In the genomic region with DNA sequence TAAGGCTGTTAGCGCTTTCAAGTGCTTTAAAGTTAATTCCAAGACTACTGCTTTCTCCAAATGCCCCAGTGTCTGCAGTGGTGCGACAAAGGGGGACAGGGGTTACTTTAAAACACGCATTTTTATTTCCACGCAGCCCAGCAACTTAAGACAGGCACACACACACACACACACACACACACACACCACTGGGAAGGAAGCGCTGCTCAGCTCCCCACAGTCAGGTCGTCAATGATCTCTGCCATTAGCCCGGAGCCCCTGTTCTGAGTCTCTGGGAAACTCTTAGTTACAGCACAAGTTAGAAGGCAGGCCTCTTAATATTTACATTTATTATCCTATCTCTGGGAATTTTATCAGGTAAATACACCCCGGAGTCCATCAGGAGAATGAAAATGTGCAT, we compare ENCODE assay signal across 8 mouse cellular contexts. TPM values are rescaled to one million over a fixed set of nuclear protein-coding genes. Genes with fewer than 3 reads are reported as not detected.
A peak's percentile ranks its signal among the peaks of the same experiment; 100 is the strongest.
DNase-seq lines count a peak whose midpoint lies in the region; ATAC-seq and TF ChIP-seq lines count a peak whose summit lies in the region.

No protein-coding gene starts in this region.

- H3K4me3 ChIP-seq in heart, embryonic 14.5 days (ENCODE audit: control insufficient read depth in 1 of 2, insufficient read depth in 1 of 2, low read depth in 1 of 2, low read length in 2 of 2): peak overlapping the region; percentile 63 to 74
- peak overlapping the region; percentile 68 for H3K4me3 ChIP-seq in heart, postnatal 0 days (ENCODE audit: low read depth, low read length)
- peak overlapping the region; percentile 62 for H3K4me3 ChIP-seq in midbrain, embryonic 12.5 days

- H3K27me3 ChIP-seq in heart, embryonic 14.5 days (ENCODE audit: control insufficient read depth, insufficient read depth, low read length): peaks cover 8% of the 10 kb centered on the region
- H3K27me3 ChIP-seq in heart, postnatal 0 days (ENCODE audit: control insufficient read depth, insufficient read depth, low read length): no peaks in the 10 kb centered on the region
- peaks cover 90% of the 10 kb centered on the region for H3K27me3 ChIP-seq in midbrain, embryonic 12.5 days

- intact Hi-C loops in heart, postnatal 25 days (cut with DNase I): loop anchor here (5.0 kb wide), 1 partner anchor 298 kb away; no protein-coding TSS in a partner anchor

- DNase-seq in heart, postnatal 25 days (ENCODE audit: low spot score): no peak
- peak; percentile 20 for DNase-seq in MN1 (ENCODE audit: low spot score)
- DNase-seq in heart, postnatal 0 days (ENCODE audit: low spot score): peak; percentile 11
- no peak for DNase-seq in ovary, adult 18-20 months (ENCODE audit: low spot score)
- no peak for DNase-seq in right cerebral cortex, postnatal 25 days
- no peak for DNase-seq in urinary bladder, postnatal 36 days (ENCODE audit: low spot score in 2 of 2)

- peak overlapping the region; percentile 89 for H3K9ac ChIP-seq in heart, embryonic 14.5 days (ENCODE audit: low read length)
- H3K9ac ChIP-seq in heart, postnatal 0 days (replicated peaks; ENCODE audit: low read depth, low read length): peak overlapping the region; percentile 65
- H3K9ac ChIP-seq in midbrain, embryonic 12.5 days (replicated peaks): no peak overlapping the region

- no peaks in the 10 kb centered on the region for H3K9me3 ChIP-seq in heart, embryonic 14.5 days (ENCODE audit: control insufficient read depth, low read length)
- no peaks in the 10 kb centered on the region for H3K9me3 ChIP-seq in heart, postnatal 0 days (replicated peaks; ENCODE audit: control insufficient read depth, low read length)
- H3K9me3 ChIP-seq in midbrain, embryonic 12.5 days: no peaks in the 10 kb centered on the region

- peak overlapping the region; percentile 99 for H3K4me2 ChIP-seq in heart, embryonic 14.5 days (ENCODE audit: low read length)
- H3K4me2 ChIP-seq in heart, postnatal 0 days (ENCODE audit: low read depth, low read length): peak overlapping the region; percentile 96
- peak overlapping the region; percentile 98 for H3K4me2 ChIP-seq in midbrain, embryonic 12.5 days (replicated peaks)

- H3K27ac ChIP-seq in heart, embryonic 14.5 days (replicated peaks in 1 of 2; ENCODE audit: control insufficient read depth in 1 of 2, insufficient read depth in 1 of 2, low read depth in 2 of 2, low read length in 2 of 2): peak overlapping the region; percentile 2 to 81
- peak overlapping the region; percentile 75 for H3K27ac ChIP-seq in heart, postnatal 0 days (ENCODE audit: low read depth)
- H3K27ac ChIP-seq in midbrain, embryonic 12.5 days (replicated peaks): no peak overlapping the region

- H3K36me3 ChIP-seq in heart, embryonic 14.5 days (ENCODE audit: control insufficient read depth, insufficient read depth, low read length): peaks cover 3% of the 10 kb centered on the region; the same call in 1 of the 2 replicates
- H3K36me3 ChIP-seq in heart, postnatal 0 days (replicated peaks; ENCODE audit: control insufficient read depth, insufficient read depth, low read length): no peaks in the 10 kb centered on the region
- no peaks in the 10 kb centered on the region for H3K36me3 ChIP-seq in midbrain, embryonic 12.5 days

- TF ChIP-seq CTCF in heart, postnatal 0 days (IDR thresholded peaks at IDR 0.05; ENCODE audit: low read depth): no peak

- TF ChIP-seq EP300 in heart, postnatal 0 days (IDR thresholded peaks at IDR 0.05; ENCODE audit: low read depth): no peak

- WGBS in heart, embryonic 14.5 days: 2% methylated on average over 8 of the region's 8 CpGs
- WGBS in heart, postnatal 0 days: 5% methylated on average over 8 of the region's 8 CpGs
- 1% methylated on average over 8 of the region's 8 CpGs for WGBS in midbrain, embryonic 12.5 days

- no peak for ATAC-seq in heart, embryonic 14.5 days (ENCODE audit: insufficient number of reproducible peaks, insufficient read depth, low FRiP score, low read depth)
- no peak for ATAC-seq in heart, postnatal 0 days (ENCODE audit: insufficient read depth, low read depth)
- no peak for ATAC-seq in midbrain, embryonic 12.5 days (ENCODE audit: low FRiP score, low read depth)

- peaks cover 5 to 29% of the 10 kb centered on the region in 2 experiments for H3K4me1 ChIP-seq in heart, embryonic 14.5 days (ENCODE audit: control insufficient read depth in 2 of 2, insufficient read depth in 2 of 2, low read length in 2 of 2)
- H3K4me1 ChIP-seq in heart, postnatal 0 days (ENCODE audit: control insufficient read depth, insufficient read depth): peaks cover 10% of the 10 kb centered on the region; the same call in 1 of the 2 replicates
- peaks cover 38% of the 10 kb centered on the region for H3K4me1 ChIP-seq in midbrain, embryonic 12.5 days

RNA-seq across cellular contexts. Expression of a gene that starts 1.2 kb away (rescaled TPM):
- polyA plus RNA-seq in heart, embryonic 14.5 days (2014; fragmentation: Nextera tagmentation; extraction: Ambion mirVana): 6.6 and 8.6 TPM in 2 replicates
- 10 to 100 TPM; 12.5 to 26.5 TPM for total RNA-seq in heart, postnatal 25 days (2021)
- 0.95 and 1.6 TPM in 2 replicates for total RNA-seq in heart, postnatal 0 days (2014; rRNA removed; ENCODE audit: low replicate concordance)
- polyA plus RNA-seq in heart, postnatal 0 days (2015; fragmentation: Nextera tagmentation; extraction: Ambion mirVana): 8.7 and 9.3 TPM in 2 replicates
- 1.9 and 2.2 TPM in 2 replicates for polyA plus RNA-seq in midbrain, embryonic 12.5 days (2016; fragmentation: Nextera tagmentation; extraction: Ambion mirVana)

Comparison
In these comparisons a context has a peak if more than half of its experiments do, and no peak if none do; other contexts are left out.
1. DNase-seq: peak in MN1 (single experiment) and heart, postnatal 0 days (single experiment); none in heart, postnatal 25 days (single experiment), ovary, adult 18-20 months (single experiment), right cerebral cortex, postnatal 25 days (single experiment) and urinary bladder, postnatal 36 days (0 of 2).
2. Peak in every context shown above with its lines, with median percentiles within 50 percentile points of each other: H3K4me2 ChIP-seq and H3K4me3 ChIP-seq.